Mouse (Mus musculus) testis, postnatal 10 days (tissue): ENCODE results near the gene Ppp1cb.
"Not testable (repeated sequence)": the region's sequence is repeated elsewhere in the genome, so short reads cannot be mapped to it uniquely, and the experiment has no call there.

Experiments
- DNase-seq: peaks from one replicate; pipeline ENCODE4 v3.0.0; 2021; ENCODE audit warnings: low spot score

Gene Ppp1cb

GRCm38 (mm10) chr5:32458408-32459143 lies at the start of gene Ppp1cb:
TSS of gene Ppp1cb (plus strand) at chr5:32458843.
- DNase-seq: peak; percentile 97

DNA sequence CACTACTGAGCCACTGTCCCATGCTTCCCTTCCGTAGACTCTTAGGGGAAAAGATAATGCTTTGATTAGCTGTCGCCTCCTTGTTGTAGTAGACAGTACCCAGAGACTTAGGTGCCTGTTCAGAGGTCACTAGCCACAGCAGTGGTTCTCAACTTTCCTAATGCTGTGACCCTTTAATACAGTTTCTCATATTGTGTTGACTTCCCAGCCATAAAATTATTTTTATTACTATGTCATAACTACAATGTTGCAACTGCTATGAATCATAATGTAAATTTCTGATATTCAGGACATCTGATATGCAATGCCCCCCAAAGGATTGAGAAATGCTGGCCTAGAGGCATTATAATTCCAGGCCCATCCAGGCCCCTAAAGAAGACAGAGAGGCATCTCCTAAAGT lies 48.9 kb upstream of the Ppp1cb start:
- no peak for DNase-seq

DNA sequence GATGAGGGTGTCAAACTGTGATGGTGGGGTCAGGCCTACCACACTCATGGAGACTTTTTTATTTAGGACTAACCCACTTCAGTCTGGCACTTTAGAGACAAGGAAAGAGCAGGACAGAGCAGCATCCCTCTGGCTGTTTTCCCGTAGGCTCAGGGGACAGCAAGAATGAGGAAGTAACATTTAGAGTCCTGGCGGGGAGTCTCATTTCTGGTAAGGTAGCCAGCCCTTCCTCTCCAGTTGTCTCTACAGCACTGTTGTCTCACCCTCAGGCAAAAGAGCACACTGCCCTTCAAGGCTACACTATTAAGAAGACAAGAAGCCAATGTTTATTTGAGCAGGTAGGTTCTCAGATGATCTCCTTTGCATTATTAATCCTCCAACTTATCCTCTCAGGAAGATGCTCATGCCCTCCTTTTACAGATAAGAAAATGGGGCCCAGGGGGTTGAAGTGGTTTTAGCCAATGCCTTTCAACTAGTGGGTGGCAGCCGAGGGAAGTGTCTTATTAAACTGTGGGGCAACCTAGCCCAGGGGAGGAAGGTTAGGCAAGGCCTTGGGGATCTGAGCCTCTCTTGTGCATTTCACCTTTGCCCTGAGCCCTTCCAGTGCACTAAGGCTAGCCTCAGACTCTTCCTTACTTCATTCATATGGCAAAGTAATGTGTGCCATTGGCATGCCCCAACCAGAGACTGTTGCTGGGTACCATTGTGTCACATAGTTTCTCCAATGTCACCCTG lies 47.5 kb upstream of the Ppp1cb start:
- no peak for DNase-seq

DNA sequence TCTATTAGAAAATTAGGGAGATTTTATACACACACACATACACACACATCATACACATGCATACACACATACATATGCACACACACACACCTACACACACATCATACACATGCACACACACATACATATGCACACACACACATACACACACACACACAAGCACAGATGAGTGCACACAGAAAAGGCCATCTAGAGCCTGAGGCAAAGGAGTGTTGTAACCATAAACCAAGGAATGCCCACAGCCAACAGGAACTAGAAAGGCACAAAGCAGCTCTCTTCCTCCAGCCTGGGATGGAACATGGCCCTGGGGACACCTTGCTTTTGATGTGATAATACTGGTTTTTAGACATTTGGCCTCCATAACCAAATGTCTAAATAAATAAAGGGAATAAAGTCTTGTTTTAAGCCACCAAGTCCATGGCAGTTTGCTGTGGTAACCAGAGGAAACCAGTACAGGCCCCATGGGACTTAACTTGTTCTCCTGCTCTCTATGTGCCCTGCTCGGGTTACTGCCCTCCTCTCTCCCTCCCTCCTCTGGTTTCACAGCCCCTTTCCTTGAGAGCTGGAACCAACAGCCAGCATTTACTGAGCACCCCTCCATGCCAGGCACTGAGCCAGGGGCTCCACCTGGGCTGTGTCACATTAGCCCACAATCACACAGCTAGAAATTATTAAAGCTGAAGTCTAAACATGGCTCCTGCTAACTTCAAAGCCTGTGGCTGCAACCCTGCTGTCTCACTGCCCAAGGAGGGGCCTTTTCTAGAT lies 46.3 kb upstream of the Ppp1cb start:
- peak; percentile 53 for DNase-seq

DNA sequence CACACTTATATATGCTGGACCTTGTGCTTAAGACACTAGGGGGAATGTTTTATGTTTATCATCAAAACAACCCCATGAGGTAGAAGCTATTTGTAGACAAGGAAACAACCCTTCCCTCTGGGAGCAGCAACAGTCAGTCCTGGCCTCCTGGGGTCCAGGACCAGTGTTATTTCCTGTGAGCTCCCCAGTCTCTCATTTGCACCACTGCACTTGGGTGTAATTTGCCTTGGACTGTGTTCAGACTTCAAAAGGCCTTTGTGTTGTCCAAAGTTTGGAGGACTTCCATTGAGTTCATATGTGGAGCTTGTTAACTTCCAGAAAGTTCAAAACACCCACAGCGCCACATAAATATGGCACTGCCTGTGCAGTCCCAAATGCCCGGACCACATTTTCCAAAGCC lies 45.6 kb upstream of the Ppp1cb start:
- DNase-seq: no peak

DNA sequence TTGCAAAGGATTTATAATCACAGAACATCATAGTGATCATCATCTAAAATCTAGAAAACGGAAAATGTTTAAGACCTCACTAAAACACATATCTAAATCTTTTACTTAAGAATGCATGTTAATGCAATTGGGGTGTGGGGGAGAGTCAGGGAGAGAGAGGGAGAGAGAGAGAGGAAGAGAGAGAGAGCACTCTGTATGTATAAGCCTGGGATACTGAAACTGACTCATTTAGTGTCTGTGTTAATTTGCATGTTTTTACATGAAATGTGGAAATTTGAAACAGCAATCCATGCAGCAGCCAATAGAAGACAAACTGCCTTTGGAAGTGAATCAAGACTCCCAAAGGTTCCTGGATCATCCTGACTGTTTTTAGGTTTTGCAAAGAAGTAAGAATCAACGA lies 45.1 kb upstream of the Ppp1cb start:
- no peak for DNase-seq

- DNase-seq: no peak
Measured at GRCm38 (mm10) chr5:32414461-32414985, 44.1 kb upstream of the Ppp1cb start.

- DNase-seq: no peak
Measured at GRCm38 (mm10) chr5:32415554-32415953, 43.1 kb upstream of the Ppp1cb start.

DNA sequence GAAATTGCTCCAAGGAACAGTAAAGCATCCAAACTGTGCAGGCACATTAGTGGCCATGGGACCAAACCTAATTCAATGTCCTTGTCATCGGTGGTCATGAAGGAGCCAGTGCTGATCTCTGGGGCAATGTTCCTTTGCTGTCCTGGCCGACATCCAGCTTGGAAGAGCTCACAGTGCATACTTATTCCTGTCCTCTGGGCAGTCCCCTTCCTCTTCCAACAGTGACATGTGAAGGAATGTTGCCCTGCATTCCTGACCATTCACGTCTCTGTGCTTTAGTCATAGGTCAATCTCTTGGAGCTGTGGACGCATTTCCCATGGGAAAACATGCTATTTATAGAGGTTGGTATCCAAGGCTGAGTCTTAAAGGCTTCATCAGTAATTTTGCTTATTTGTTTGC lies 41.8 kb upstream of the Ppp1cb start:
- DNase-seq: no peak

DNA sequence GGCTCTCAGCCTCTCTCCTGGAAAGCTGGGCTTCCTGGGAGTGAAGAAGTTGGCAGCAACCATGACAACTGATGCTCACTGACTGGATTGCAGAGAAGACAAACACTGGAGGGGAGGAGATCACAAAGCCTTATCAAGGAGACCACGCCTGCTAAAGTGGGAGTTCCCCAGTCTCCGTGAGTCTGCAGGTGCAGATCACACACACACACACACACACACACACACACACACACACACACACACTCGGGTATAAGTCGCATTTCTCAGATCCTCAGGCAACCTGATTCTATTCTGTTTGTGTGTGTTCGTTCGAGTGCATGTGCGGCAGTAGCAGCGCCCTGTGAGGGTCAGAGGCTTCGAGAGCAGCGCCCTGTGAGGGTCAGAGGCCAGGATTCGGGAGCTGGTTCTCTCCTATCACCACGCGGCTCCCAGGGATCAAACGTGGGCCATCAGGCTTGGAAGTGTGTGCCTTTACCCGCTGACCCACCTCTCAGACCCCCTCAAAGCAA lies 36.5 kb upstream of the Ppp1cb start:
- DNase-seq: no peak

- DNase-seq: no peak
Measured at GRCm38 (mm10) chr5:32423339-32424046, 35.1 kb upstream of the Ppp1cb start.

DNA sequence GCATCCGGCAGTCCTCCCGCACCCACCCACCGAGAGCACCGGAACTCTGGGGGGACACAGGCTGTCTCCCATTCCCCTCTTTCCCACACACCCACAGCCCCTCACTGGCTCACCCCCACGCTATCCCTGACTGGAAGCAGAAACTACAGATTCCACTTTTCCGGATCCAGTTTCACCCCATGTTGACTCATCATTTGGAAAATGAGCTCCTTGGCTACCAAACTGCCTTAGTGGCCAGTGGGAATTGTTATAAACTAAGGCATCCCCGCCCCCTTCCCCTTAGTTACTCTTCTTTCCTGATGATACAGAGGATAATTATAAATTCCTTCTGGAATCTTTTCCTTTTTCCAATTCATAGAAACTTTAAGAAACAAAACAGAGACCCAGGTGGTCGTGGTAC lies 34.2 kb upstream of the Ppp1cb start:
- DNase-seq: no peak

- DNase-seq: no peak
Measured at GRCm38 (mm10) chr5:32425485-32426171, 33.0 kb upstream of the Ppp1cb start.

GRCm38 (mm10) chr5:32430399-32430798 lies 28.2 kb upstream of the Ppp1cb start:
- DNase-seq: no peak

GRCm38 (mm10) chr5:32434346-32434745 lies 24.3 kb upstream of the Ppp1cb start:
- not testable (repeated sequence) for DNase-seq

GRCm38 (mm10) chr5:32435612-32436011 lies 23.0 kb upstream of the Ppp1cb start:
- DNase-seq: no peak

DNA sequence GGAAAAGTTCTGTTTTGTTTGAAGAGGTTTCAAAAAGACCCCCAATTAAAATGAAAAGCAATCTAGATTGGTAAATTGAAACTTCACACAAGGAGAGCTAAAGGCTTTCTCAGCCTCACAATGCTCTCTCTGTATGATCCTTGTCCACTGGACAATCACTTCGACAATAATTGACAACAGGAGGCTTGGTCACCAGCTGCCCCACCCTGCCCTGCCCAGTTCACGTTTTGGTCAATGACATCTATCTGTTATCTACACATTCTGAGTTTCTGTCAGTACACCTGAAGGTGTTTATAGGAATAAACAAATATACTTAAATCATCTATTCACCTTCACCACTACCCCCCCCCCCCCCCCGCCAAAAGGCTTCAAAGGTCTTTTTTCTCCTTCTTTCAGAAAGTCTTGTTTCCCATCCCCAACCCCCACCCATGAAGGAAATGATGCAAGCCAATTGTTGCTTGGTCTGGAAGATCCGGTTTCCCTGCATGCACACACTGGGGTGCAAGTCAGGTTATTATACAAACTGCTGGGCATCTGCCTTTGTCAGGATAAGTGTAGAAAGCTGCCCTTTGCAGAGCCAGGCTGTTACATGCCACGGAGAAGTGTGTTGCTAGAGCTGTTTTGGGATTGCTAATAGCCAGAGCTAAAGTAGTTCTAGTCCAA lies 20.6 kb upstream of the Ppp1cb start:
- DNase-seq: no peak

- DNase-seq: no peak
Measured at GRCm38 (mm10) chr5:32438564-32438922, 20.1 kb upstream of the Ppp1cb start.

GRCm38 (mm10) chr5:32441336-32441735 lies 17.3 kb upstream of the Ppp1cb start:
- DNase-seq: no peak

DNA sequence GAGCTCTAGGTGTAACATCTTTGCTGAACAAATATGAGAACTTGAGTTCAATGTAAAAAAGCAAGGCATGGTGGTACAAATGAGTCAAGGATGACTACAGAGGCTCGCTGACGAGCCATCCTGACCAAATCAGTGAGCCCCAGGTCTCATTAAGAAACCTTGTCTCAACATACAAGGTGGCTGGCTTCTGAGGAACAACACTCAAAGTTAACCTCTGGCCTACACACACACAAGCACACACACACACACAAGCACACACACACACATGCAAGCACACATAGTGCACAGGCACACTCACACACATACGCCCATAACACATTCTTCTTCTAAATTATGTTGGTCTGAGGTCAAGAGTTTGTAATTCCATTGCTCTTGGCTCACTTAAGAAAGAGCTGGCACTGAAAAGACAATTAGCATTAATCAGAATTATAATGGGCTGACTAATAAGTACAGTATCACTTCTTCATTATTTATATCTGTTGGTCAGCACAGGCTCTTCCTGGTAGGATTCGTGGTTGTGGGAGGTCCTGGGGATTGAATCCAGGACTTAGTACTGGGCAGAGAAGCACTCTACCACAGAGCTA lies 16.6 kb upstream of the Ppp1cb start:
- DNase-seq: no peak
